Mouse (Mus musculus): ENCODE data around the gene Gas2.
A peak's percentile ranks its signal among the peaks of the same experiment; 100 is the strongest.

Gas2 gene

GRCm38 (mm10) chr7:51885345-51885744 is 23.5 kb downstream of the Gas2 start:
- no peak for DNase-seq

- peak; percentile 24 for DNase-seq
These were observed 26.1 kb downstream of the Gas2 start for GRCm38 (mm10) chr7:51887678-51888567.

- DNase-seq = no peak
These were observed 27.8 kb downstream of the Gas2 start for GRCm38 (mm10) chr7:51889601-51890000.

GRCm38 (mm10) chr7:51892224-51892965 is 30.6 kb downstream of the Gas2 start:
- DNase-seq = no peak

- DNase-seq = no peak
These were observed 31.2 kb downstream of the Gas2 start for GRCm38 (mm10) chr7:51893008-51893407.

GRCm38 (mm10) chr7:51894133-51894801 is 32.5 kb downstream of the Gas2 start:
- peak; percentile 40 for DNase-seq

GRCm38 (mm10) chr7:51894939-51895338 is 33.1 kb downstream of the Gas2 start:
- DNase-seq = peak; percentile 43

- peak; percentile 39 for DNase-seq
These were observed 37.3 kb downstream of the Gas2 start for GRCm38 (mm10) chr7:51899066-51899465.

GRCm38 (mm10) chr7:51913292-51914050 is 51.7 kb downstream of the Gas2 start:
- DNase-seq = peak; percentile 44

GRCm38 (mm10) chr7:51914132-51914531 is 52.3 kb downstream of the Gas2 start:
- DNase-seq = peak; percentile 27

- peak; percentile 57 for DNase-seq
These were observed 67.1 kb downstream of the Gas2 start for GRCm38 (mm10) chr7:51928761-51929519.

- no peak for DNase-seq
These were observed 69.4 kb downstream of the Gas2 start for GRCm38 (mm10) chr7:51931217-51931616.

- no peak for DNase-seq
These were observed 75.5 kb downstream of the Gas2 start for GRCm38 (mm10) chr7:51937337-51937736.

GRCm38 (mm10) chr7:51940461-51940860 is 78.6 kb downstream of the Gas2 start:
- no peak for DNase-seq

GRCm38 (mm10) chr7:51955424-51956041 is 93.7 kb downstream of the Gas2 start:
- peak; percentile 31 for DNase-seq

- no peak for DNase-seq
These were observed 96.0 kb downstream of the Gas2 start for GRCm38 (mm10) chr7:51957766-51958165.

GRCm38 (mm10) chr7:51960698-51961374 is 99.0 kb downstream of the Gas2 start:
- peak; percentile 70 for DNase-seq

- peak; percentile 8 for DNase-seq
These were observed 100.6 kb downstream of the Gas2 start for GRCm38 (mm10) chr7:51962219-51962952.

GRCm38 (mm10) chr7:51964681-51965080 is 102.9 kb downstream of the Gas2 start:
- DNase-seq = no peak

GRCm38 (mm10) chr7:51967581-51967980 is 105.8 kb downstream of the Gas2 start:
- no peak for DNase-seq

Measured in embryo, embryonic 11 days (tissue).